Mouse (Mus musculus) brown adipose tissue, adult 24 weeks (tissue): ENCODE measurements around the gene Ptch1. TPM values are rescaled to one million over a fixed set of nuclear protein-coding genes. Genes with fewer than 3 reads are reported as not detected.

Experiments used
- H3K27ac ChIP-seq: fragments of 200-500 bp; replicated peaks from 2 replicates; pipeline ENCODE4 v1.5.1; 2012; ENCODE audit warnings: low read depth, mild to moderate bottlenecking, low read length
- H3K4me1 ChIP-seq: fragments of 200-500 bp; 2 replicates; pipeline ENCODE4 v1.6.1; 2012; ENCODE audit warnings: low read length, mixed read lengths; ENCODE audit not compliant: control insufficient read depth, insufficient read depth, insufficient read length
- H3K4me3 ChIP-seq: fragments of 200-500 bp; 2 replicates; pipeline ENCODE4 v1.5.1; 2012; ENCODE audit warnings: low read depth, mild to moderate bottlenecking, low read length, moderate library complexity; ENCODE audit not compliant: insufficient read depth
- polyA plus RNA-seq: library from polyadenylated mRNA; stranded (reverse); fragments of >200 nt; gene quantifications from 2 replicates; pipeline ENCODE4 v1.2.4, GENCODE M21; 2012; ENCODE audit not compliant: missing spikeins, insufficient read depth, insufficient read length

Gene Ptch1
- polyA plus RNA-seq, 1 experiment, result 7.9 TPM

DNA sequence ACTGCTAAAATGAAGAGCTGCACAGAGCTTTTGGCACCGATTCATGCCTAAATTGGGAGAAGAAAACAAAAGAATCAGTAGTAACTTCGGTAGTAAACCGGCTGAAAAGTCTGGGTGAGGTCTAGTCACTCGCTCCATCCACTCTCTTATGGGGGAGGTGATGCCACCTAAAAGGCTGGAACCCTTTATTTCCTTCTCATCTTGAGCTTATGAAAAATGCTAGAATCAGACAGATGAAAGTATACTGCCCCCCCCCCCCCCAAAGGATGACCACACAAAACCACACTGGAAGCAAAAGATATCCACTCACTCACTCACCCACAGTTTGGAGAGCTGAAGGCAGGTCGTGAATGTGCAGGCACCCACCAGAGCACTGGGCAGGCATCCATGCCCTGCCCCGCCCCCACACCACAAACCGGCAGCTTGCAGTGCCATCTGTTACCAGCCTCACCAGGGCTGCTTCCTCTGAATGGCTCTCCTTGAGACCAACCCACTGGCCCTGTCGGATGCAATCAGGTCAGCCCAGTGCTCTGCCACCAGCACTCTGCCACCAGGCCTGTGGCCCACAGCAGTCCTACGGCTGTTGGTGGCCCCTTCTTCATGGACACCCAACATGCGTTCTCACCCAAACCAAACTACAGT, 21.0 kb downstream of the Ptch1 start:
- Histone ChIP-seq H3K27ac (no peak overlapping the region), H3K4me3 (no peak overlapping the region), H3K4me1 (peaks cover 27% of the 10 kb centered on the region)

DNA sequence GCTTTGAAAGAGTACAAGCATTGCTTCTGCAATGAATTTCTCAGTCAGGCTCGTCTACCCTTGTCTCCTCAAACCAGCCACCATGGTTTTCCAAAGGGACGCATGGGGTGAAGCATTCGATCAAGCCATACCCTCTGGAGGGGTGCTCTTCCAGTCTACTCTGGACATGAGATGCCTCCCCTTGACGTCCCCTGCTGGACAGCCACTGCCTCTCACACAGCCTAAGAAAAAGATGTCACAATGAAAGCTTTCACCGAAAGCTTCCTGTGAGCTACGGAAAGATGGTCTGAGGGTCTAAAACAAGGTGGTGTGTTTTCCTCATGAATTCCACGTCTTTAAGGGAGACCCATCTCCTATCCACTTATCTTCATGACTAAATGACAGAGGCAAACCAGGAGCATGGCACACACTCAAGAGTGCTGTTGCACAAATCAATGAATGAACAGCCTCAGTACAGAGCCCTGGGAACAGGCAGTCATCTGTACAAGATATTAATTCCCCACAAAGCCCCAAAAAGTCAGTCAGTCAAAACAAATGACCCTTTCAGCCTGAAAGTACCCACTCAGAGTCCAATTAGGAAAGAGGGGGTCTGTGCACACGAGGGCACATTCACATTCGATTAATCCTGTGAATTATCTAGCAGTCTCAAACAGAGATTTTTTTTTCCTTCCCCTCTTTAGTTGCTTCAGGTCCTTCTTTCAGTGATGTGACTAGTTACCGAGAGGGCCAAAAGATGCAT, 21.7 kb downstream of the Ptch1 start:
- H3K27ac ChIP-seq, result no peak overlapping the region
- no peak overlapping the region for H3K4me3 ChIP-seq
- peaks cover 25% of the 10 kb centered on the region for H3K4me1 ChIP-seq

DNA sequence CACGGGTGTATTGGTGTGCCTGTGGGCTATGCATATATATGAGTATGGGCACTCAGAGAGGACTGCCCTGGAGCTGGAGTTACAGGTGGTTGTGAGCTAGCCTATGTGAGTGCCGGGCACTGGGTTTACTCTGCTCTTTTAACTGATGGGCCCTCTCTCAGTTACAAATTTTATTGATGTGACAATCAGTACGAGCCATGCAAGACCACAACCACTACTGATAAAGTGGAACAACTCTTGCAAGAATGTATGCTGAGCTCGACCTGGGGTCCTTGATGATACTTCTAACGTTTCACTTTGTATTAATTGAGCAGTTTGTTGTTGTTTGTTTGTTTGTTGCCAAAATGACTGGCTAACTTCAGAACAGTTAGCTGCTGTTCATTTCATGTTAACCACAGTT, 23.0 kb downstream of the Ptch1 start:
- H3K4me1 ChIP-seq, result peaks cover 15% of the 10 kb centered on the region
- H3K27ac ChIP-seq, result no peak overlapping the region
- H3K4me3 ChIP-seq, result no peak overlapping the region

DNA sequence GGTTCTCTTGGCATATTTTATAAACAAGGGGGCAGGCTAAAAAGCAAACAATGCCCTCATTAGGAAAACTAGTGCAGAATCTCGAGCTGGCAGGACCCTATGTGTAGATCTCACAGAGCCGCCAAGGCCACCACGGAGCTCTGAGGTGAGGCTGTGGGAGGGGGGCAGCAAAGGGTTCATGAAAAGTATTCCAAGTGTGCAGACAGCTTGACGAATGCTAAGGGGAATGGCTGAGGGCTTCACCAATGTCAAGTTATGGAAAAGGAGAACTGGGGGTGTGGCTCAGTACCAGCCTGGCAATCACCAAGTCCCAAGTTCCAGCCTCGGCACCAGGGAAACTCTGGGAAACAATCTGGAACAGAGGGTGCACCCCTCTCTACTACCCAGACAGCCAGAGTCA, 24.2 kb downstream of the Ptch1 start:
- no peak overlapping the region for H3K27ac ChIP-seq
- H3K4me3 ChIP-seq, result no peak overlapping the region
- H3K4me1 ChIP-seq, result peaks cover 15% of the 10 kb centered on the region

DNA sequence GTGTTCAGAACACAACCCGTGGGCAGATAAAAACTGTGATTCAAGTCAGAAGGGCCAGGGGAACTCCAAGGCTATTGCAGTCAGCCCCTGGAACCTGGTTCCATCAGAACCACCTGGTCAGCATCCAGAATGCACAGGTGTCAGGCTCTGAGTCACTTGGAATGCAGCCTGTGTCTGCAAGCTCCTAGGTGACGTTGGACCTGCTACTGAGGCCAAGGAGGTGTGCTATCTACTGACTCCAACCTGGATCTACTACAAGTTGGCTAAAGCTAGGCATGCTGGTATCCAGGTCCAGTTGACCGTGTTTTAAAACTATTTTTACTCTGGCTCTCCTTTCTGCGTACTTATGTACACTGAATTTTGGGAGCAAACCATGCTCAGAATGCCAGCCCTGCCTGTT, 24.8 kb downstream of the Ptch1 start:
- peaks cover 16% of the 10 kb centered on the region for H3K4me1 ChIP-seq
- no peak overlapping the region for H3K27ac ChIP-seq
- H3K4me3 ChIP-seq, result no peak overlapping the region

DNA sequence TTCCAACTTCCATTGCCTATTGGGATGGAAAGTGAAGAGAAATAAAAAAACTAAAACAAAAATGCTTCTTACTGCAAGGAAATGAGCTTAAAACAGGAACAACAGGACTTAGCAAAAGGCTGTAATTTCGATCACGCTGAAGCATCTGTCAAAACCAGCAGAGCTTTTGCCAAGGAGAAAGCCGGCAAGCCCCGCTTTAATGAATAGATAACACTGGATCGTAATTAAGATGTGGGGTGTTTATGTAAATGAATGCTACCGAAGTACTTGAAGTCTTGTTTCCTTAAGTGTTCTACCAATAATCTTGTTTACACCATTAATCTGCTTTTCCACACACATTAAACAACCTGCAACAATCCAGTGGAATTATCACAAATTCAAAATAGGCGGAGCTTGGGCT, 28.1 kb downstream of the Ptch1 start:
- peak overlapping the region; percentile 47; the same call in 1 of the 2 replicates for H3K27ac ChIP-seq

DNA sequence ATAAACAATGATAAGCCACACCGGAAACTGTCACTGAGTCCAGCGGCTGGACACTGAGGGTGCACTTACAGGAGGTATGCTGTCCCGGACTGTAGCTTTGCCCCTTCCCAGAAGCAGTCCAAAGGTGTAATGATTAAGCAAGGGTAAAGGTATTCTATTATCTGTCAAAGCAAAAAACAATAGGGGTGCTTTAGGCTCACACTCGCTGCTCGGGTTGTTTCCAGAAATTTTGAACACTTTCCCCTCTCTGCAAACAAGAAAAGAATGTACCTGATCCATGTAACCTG, 28.5 kb downstream of the Ptch1 start:
- Histone ChIP-seq H3K27ac (peak overlapping the region; percentile 47; the same call in 1 of the 2 replicates), H3K4me1 (peaks cover 11% of the 10 kb centered on the region; the same call in 1 of the 2 replicates)

More for the DNA sequence above, 28.1 kb downstream of the Ptch1 start:
- Histone ChIP-seq H3K4me3 (no peak overlapping the region; the same call in 1 of the 2 replicates), H3K4me1 (peaks cover 11% of the 10 kb centered on the region; the same call in 1 of the 2 replicates)

DNA sequence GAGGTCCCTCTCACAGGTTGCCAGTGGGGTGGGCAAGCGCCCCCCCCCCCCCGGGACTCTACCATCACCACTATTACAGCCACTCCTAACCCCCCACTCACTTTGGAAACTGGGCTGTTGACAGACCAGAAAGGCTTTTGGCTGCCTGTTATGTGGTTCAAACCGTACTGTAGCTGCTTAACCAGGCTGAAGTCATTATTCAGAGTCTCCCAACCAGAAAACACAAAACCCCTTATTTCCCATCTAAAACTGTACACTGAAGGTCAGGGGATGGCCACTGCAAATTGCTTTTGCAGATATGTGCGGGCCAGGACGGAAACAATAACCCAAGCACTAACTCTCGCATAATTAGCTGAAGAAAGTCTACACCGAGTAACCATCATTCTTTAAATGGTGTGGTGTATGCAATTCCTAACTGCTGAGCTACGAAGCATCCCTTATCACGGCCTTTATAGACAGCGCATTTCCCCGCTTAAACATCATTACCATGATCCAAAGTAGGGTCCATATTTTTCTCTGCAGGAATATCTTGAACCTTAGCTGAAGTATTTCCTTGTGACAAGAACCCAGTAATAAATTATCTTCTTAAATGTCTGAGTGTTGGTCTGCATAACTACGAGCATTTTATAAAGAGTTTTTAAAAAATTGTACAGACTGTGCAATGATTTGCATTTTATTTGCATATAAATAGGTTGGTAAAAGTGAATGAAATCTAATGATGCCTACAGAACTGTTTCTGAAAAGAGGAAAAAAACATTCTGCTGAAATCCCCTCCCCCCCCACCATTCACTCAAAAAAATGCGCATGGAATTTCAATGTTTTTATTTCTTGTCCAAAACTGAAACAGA, 29.1 kb downstream of the Ptch1 start:
- H3K27ac ChIP-seq, result peak overlapping the region; percentile 27
- H3K4me1 ChIP-seq, result peaks cover 9% of the 10 kb centered on the region; the same call in 1 of the 2 replicates
- peak overlapping the region; percentile 22; the same call in 1 of the 2 replicates for H3K4me3 ChIP-seq

More for the DNA sequence above, 28.5 kb downstream of the Ptch1 start:
- H3K4me3 ChIP-seq, result peak overlapping the region; percentile 22

DNA sequence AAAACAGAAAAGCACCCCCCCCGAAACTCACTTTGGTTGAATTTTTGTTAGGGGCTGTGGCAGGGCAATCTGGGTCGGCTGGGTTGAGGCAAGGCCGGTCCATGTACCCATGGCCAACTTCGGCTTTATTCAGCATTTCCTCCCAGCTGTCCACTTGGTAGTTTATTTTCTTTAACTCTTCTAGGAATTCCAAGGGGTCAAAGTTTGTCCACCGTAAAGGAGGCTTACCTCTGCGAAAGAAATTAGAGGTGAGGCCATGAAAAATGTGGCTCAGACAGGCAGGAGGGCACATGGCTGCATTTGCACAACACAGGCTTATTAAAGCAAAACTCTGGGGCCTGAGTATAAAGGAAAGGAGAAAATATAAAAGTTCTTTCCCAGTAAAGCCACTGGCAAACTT, 29.9 kb downstream of the Ptch1 start:
- H3K4me3 ChIP-seq, result no peak overlapping the region
- H3K27ac ChIP-seq, result no peak overlapping the region
- peaks cover 4% of the 10 kb centered on the region; the same call in 1 of the 2 replicates for H3K4me1 ChIP-seq

DNA sequence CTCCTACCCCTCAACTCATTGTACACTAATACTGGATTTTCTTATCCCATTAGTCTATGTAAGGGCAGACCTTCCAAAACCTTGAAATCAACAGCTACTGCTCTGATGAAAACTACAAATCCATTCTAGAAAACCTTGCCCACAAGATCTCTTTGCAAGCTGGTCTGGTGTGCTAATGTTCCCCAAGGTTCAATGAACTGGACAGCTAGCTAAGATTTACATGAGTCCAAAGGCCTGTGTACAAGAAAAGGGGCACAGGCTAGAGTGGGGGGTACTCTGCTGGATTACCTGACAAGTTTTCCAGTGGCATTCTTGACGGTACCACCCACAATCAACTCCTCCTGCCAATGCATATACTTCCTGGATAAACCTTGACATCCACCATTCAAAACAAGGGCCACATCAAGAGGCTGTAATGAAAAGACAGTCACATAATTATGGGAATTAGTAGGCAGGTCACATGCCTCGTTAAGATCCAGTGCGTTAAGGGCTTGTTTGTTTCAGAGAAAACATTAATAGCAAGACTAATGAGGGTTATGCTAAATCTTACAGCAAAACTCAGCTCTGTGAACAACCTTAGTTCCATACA, 30.5 kb downstream of the Ptch1 start:
- Histone ChIP-seq H3K4me3 (no peak overlapping the region), H3K4me1 (peaks cover 4% of the 10 kb centered on the region; the same call in 1 of the 2 replicates), H3K27ac (no peak overlapping the region)

DNA sequence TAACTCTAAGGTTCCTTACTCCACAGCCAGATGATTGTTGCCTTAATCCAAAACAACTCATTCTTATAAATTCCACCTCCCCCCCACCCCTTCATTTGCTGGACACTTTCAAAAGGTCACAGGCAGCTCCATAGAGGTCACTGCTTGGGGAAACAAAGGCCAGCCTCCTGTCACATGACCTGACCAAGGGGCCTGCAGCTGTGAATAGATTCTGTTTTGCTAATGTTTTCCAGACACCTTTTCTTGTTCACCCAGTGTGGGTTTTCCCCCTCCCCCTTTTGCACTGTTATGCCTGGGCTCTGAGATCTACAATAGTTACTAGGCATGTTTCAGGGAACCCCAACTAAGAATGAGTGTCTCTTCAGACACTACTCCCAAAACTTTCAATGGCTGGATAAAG, 31.9 kb downstream of the Ptch1 start:
- H3K4me3 ChIP-seq, result no peak overlapping the region
- no peak overlapping the region for H3K27ac ChIP-seq
- peaks cover 4% of the 10 kb centered on the region; the same call in 1 of the 2 replicates for H3K4me1 ChIP-seq

DNA sequence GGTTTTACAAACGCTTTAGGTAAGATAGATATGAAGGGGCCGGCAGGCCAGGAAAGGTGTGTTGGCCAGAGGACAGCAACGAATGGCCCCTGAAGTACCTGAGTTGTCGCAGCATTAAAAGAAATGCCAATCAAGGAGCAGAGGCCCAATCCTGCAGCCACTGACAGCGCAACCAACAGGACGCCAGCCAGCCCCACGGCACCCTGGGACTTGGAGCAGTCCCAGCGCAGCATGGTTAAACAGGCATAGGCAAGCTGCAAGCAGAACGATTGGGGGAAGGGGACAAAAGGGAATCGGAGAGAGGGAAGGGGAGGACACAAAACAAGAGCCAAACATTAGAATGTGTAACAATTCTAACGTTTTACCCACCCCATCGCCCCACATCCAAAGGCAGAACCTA, 32.8 kb downstream of the Ptch1 start:
- peaks cover 4% of the 10 kb centered on the region; the same call in 1 of the 2 replicates for H3K4me1 ChIP-seq
- H3K27ac ChIP-seq, result no peak overlapping the region
- no peak overlapping the region for H3K4me3 ChIP-seq

DNA sequence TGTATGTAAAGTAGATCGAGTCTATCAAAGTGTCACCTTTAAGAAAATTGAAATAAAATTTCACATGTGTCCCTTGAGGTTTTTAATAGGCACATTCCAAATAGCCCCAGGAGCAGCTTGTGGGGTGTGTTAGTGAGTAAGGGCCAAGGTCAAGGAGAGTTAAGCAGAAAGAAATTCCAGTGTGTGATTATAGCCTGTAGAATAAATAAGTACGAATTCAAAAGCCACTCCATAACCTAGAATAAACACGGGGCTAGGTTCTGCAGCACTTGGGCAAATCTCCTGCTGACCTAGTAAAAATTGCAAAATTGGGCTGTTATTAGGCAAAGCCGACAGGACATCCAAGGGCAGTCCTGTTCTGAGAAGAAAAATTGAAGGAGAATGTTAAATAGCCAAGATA, 38.4 kb downstream of the Ptch1 start:
- Histone ChIP-seq H3K4me3 (no peak overlapping the region), H3K27ac (no peak overlapping the region), H3K4me1 (no peaks in the 10 kb centered on the region)

DNA sequence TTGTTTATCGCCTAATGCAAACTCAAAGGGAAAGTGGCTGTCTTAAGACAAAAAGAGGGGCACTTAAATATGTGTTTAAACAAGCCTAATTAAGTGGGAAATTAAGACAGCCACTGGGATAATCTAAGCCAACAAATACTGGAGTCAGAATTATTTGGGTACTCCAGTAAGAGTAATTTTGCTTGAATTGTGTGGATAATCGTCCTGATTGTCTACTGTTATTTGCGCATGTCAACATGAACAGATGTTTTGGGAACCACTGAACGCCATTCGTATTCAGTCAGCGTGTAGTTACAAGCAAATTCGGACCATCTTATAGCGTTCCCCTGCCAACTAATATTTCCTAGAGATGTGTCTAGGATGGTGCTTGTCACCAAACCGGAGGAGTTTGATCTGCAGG, 42.5 kb downstream of the Ptch1 start:
- peaks cover 6% of the 10 kb centered on the region for H3K4me1 ChIP-seq
- no peak overlapping the region for H3K4me3 ChIP-seq
- H3K27ac ChIP-seq, result no peak overlapping the region

DNA sequence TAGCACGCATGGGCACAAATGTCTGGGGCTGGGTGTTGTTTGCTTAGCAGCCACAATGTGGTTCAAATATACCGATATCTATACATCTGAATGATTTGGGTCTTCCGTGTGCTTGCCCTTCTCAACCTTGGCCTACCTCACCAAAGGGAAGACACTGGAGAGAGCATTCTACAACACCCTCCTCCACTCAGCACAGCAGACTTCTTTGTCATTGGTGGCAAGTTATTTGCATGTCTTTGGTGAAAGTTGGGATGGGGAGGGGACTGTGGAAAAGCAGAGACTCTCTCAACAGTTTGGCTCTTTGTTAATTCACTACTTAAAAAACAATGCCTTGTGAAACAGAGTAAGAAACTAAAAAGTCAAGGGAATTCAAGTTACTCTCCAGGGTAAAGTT, 43.0 kb downstream of the Ptch1 start:
- Histone ChIP-seq H3K4me1 (peaks cover 6% of the 10 kb centered on the region), H3K4me3 (no peak overlapping the region), H3K27ac (no peak overlapping the region)
